Mouse (Mus musculus) neural tube, embryonic 12.5 days (tissue): Measurements from ENCODE around the gene Wipi2. TPM values are rescaled to one million over a fixed set of nuclear protein-coding genes. Genes with fewer than 3 reads are reported as not detected.

Experiments used
- ATAC-seq: fragments of 200-750 bp; cut with Nextera tagmentation; 2 replicates; pipeline ENCODE4 v1.8.0; 2017; ENCODE audit warnings: low read depth, mild to moderate bottlenecking, moderate TSS enrichment, moderate library complexity; ENCODE audit not compliant: low FRiP score
- H3K27ac ChIP-seq: fragments of 300-500 bp; sonication (generic); 2 replicates; pipeline ENCODE4 v1.5.1; 2016
- H3K27me3 ChIP-seq: fragments of 300-500 bp; sonication (generic); replicated peaks from 2 replicates; pipeline ENCODE4 v1.6.1; 2016; ENCODE audit warnings: mild to moderate bottlenecking
- H3K36me3 ChIP-seq: fragments of 300-500 bp; sonication (generic); 2 replicates; pipeline ENCODE4 v1.6.1; 2016; ENCODE audit warnings: mild to moderate bottlenecking
- H3K4me1 ChIP-seq: fragments of 300-500 bp; sonication (generic); 2 replicates; pipeline ENCODE4 v1.6.1; 2016
- H3K4me2 ChIP-seq: fragments of 300-500 bp; sonication (generic); replicated peaks from 2 replicates; pipeline ENCODE4 v1.6.1; 2016; ENCODE audit warnings: mild to moderate bottlenecking
- H3K4me3 ChIP-seq: fragments of 300-500 bp; sonication (generic); 2 replicates; pipeline ENCODE4 v1.5.1; 2016
- H3K9ac ChIP-seq: fragments of 300-500 bp; sonication (generic); 2 replicates; pipeline ENCODE4 v1.6.1; 2016; ENCODE audit warnings: mild to moderate bottlenecking
- H3K9me3 ChIP-seq: fragments of 300-500 bp; sonication (generic); 2 replicates; pipeline ENCODE4 v1.6.1; 2016; ENCODE audit warnings: mild to moderate bottlenecking
- WGBS: fragments of 180-500 bp; shearing (Covaris S2); methylation state at CpG from one replicate; pipeline ENCODE4 v1.1.7; 2016; 5-methylcytosine and 5-hydroxymethylcytosine counted together
- polyA plus RNA-seq: library from polyadenylated mRNA; unstranded; fragments of >200 nt; fragmentation: Nextera tagmentation; extraction: Ambion mirVana; gene quantifications from 2 replicates; pipeline ENCODE4 v1.2.1, GENCODE M21; 2016

Wipi2 gene
- polyA plus RNA-seq, 1 experiment from 2014 or later = 58.1 TPM

DNA sequence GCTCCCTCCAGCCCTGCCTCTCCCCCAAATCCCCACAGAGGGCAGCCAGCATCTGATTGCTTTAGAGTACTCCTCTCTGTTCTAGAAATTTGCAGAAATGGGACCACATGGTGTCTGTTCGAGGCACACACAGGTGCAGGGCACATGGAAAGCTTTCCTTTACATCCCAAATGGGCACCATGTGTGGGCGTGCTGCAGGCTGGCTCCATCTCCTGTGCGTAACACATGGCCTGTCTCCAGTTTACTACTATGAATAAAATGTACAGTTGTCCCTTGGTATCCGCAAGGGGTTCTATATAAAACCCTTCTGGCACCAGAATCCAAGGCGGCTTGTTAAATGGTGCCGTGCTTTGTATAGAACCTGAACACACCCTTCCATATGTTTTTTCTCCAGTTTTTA is 69.4 kb downstream of the Wipi2 start:
- Histone ChIP-seq H3K27me3 (peaks cover 18% of the 10 kb centered on the region), H3K9me3 (no peaks in the 10 kb centered on the region), H3K36me3 (no peaks in the 10 kb centered on the region), H3K4me1 (peaks cover 31% of the 10 kb centered on the region), H3K9ac (no peak overlapping the region), H3K4me2 (no peak overlapping the region), H3K4me3 (no peak overlapping the region), H3K27ac (no peak overlapping the region)
- WGBS = 87% methylated on average over 6 of the region's 6 CpGs
- ATAC-seq = no peak

DNA sequence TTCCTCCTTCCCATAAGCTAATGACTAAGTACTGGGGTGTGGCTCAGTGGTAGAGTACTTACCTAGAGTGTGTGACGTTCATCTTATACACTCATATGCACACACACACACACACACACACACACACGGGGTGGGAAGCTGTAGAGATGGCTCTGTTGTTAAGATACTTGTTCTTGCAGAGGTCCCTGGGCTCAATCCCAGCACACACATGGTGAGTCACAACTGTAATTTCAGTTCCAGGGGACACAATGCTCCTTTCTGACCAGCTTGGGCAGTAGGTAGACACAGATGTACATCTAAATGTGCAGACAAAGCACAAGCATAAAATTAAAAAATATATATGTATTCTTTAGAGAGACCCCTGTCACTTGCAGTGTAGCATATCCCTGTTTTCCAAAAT is 70.2 kb downstream of the Wipi2 start:
- Histone ChIP-seq H3K36me3 (no peaks in the 10 kb centered on the region), H3K27me3 (peaks cover 18% of the 10 kb centered on the region), H3K27ac (no peak overlapping the region), H3K9ac (no peak overlapping the region), H3K4me3 (no peak overlapping the region), H3K4me2 (no peak overlapping the region), H3K9me3 (no peaks in the 10 kb centered on the region), H3K4me1 (peaks cover 30% of the 10 kb centered on the region)
- WGBS = 61% methylated on average over 2 of the region's 2 CpGs
- no peak for ATAC-seq

DNA sequence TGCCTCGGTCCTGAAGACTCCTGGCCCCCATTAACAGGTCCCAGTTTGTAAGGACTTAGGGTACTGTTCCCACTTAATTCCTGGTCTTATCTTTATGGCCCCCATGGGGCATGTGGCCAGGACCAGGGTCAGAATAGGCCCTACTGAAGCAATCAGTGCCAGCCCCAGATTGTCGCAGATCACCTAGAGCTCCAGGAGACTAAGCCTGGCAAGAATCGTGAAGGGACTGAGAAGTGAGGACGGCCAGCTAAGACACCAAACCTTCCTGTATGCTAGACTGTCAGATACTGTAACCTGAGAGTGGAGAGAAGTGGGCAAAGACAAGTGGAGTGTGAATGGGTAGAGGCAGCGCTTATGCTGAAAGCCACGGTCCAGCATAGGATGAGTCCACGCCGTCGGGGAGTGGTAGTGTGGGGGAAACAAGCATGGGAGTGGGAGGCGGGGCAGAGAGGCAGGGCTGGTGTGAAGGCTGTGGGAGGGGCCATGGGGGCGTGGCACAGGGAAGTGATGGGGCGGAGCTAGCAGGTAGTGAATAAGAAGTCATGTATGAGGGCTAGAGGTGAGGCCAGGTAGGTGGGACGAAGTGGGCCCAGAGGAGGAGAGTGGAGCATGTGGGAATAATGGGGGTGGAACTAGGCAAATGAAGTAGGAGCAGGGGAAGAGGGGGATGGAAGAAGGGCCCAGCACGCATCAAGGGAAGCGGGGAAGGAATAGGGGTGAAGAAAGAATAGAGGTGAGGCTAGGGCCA is 73.5 kb downstream of the Wipi2 start:
- peak; percentile 39 for ATAC-seq
- peaks cover 18% of the 10 kb centered on the region for H3K27me3 ChIP-seq
- 0 out of 2 replicates have a peak overlapping the region, but pooled peaks have one; percentile 68 for H3K4me3 ChIP-seq
- peaks cover 25% of the 10 kb centered on the region for H3K4me1 ChIP-seq
- H3K36me3 ChIP-seq = peaks cover 13% of the 10 kb centered on the region; the same call in 1 of the 2 replicates
- WGBS = 11% methylated on average over 15 of the region's 15 CpGs
- H3K4me2 ChIP-seq = peak overlapping the region; percentile 79
- no peak overlapping the region for H3K9ac ChIP-seq
- no peaks in the 10 kb centered on the region for H3K9me3 ChIP-seq
- no peak overlapping the region for H3K27ac ChIP-seq

DNA sequence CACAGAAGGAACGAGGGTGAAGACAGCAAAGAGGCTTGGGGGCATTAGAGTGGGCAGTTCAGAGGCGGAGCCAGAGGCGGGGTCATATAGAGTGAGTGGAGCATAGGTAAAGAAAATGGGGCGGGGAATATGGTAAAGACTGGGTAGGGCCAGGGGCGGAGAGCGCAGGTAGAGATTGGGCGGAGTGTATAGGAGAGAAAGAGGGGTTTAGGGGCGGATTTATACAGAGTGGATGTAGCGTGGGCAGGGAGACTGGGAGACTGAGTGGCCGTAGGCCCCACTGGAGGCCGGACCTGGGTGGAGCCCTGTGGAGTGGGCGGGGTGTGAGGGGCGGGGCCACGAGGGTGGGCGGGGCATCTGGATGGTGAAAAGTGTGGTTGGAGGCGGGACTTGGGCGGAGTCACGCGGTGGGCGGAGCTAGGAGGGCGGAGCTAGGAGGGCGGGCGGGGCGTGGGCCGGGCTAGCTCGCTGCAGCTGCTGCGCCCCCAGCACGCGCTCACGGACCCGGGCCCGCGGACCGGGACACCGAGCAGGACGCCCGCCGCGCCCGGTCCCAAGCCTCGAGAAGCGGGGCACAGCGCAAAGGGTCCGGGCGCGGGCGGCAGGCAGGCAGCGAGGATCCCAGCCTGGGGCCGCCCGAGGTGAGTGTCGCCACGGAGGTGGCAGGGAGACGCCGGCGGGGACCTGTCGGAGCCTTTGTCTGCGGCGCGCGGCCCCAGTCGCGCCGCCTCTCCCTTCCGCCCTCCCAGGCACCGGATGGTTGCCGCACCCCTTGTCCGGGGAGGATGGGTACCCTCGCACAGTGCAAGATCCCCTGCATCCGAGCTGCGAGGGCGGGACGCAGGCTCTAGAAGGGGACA is 74.4 kb downstream of the Wipi2 start:
- H3K4me3 ChIP-seq = peak overlapping the region; percentile 68
- H3K9me3 ChIP-seq = no peaks in the 10 kb centered on the region
- peak overlapping the region; percentile 79 for H3K4me2 ChIP-seq
- H3K27me3 ChIP-seq = peaks cover 18% of the 10 kb centered on the region
- peak overlapping the region; percentile 69 for H3K9ac ChIP-seq
- WGBS = under 1% methylated on average over 67 of the region's 72 CpGs
- H3K4me1 ChIP-seq = peaks cover 25% of the 10 kb centered on the region
- ATAC-seq = peak; percentile 88
- H3K27ac ChIP-seq = no peak overlapping the region
- peaks cover 17% of the 10 kb centered on the region; the same call in 1 of the 2 replicates for H3K36me3 ChIP-seq

DNA sequence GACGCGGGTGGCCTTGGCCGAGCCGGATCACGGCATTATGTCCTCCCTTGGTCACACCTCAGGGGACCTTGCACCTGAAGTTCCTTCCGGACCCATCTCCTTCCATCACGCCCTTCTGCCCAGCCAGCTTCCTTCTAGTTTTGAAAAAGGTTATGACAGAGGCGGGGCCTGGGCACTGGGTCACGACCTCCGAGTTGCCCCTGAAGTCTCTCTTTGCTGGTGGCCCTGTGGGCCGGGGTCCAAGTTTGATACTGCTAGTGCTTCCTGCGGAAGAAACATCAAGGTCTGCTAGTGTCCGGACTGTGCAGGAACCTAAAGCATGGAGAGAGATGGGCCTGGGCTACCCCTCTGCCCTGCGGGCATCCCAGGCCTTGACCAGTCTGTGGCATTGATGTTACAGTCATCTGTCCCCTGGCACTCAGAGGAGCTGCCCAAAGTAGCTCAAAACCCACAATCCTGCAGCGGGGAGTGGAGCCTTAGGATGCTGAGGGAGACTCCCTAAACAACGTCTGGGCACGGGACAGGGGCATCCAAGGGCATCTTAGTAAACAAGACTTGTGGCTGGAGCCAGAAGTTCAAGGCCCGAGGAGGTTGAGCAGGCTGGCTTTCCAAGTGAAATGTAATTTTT is 75.1 kb downstream of the Wipi2 start:
- Histone ChIP-seq H3K9ac (peak overlapping the region; percentile 69), H3K36me3 (peaks cover 22% of the 10 kb centered on the region), H3K4me2 (peak overlapping the region; percentile 79), H3K4me1 (peaks cover 25% of the 10 kb centered on the region), H3K27me3 (peaks cover 18% of the 10 kb centered on the region), H3K27ac (no peak overlapping the region), H3K9me3 (no peaks in the 10 kb centered on the region), H3K4me3 (peak overlapping the region; percentile 68)
- ATAC-seq = no peak; the same call in 1 of the 2 replicates
- 21% methylated on average over 18 of the region's 18 CpGs for WGBS

DNA sequence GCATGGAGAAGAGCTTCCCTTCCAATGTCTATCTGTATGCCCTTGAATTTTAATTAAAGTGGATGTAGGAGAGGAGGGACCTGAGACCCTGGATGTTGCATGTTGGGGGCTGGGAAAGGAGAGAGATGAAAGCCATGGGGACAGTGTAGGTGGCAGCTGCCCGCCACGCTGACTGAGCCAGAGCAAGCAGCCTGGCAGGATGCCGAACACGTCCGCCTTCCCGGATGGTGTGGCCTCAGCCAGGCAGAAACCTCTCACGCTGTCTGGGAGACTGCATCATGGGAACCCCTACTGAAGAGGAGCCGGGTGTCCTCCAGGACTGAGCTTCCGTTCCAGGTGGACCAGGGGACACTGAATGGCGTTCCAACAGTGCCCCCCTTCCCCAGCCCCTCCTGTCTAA is 76.1 kb downstream of the Wipi2 start:
- peak overlapping the region; percentile 69; the same call in 1 of the 2 replicates for H3K9ac ChIP-seq
- H3K4me2 ChIP-seq = peak overlapping the region; percentile 79
- no peak overlapping the region for H3K27ac ChIP-seq
- no peaks in the 10 kb centered on the region for H3K9me3 ChIP-seq
- peaks cover 32% of the 10 kb centered on the region for H3K36me3 ChIP-seq
- H3K27me3 ChIP-seq = peaks cover 18% of the 10 kb centered on the region
- ATAC-seq = no peak
- H3K4me3 ChIP-seq = peak overlapping the region; percentile 68; the same call in 1 of the 2 replicates
- WGBS = 79% methylated on average over 10 of the region's 10 CpGs
- peaks cover 25% of the 10 kb centered on the region for H3K4me1 ChIP-seq

DNA sequence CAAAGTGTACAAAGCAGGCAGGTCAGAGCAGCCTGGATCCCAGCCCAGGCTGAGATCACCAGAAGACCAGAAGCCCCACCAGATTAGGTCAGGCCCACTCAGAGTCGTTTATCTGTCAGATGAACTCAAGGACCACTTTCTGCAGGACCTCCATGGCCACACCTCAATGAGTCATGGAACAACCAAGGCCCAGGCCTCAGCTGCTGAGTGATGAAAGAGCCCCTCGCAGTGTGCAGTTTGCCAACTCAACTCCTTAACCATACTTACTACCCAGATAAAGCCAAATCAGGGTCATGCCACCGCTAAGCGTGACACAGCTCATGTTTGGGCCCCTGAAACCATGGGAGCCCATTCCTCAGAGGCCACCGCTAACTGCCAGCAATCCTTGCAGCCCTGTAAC is 80.2 kb downstream of the Wipi2 start:
- Histone ChIP-seq H3K4me3 (no peak overlapping the region), H3K9me3 (peaks cover 8% of the 10 kb centered on the region; the same call in 1 of the 2 replicates), H3K4me1 (peaks cover 15% of the 10 kb centered on the region), H3K9ac (no peak overlapping the region), H3K4me2 (no peak overlapping the region), H3K27me3 (no peaks in the 10 kb centered on the region), H3K36me3 (peaks cover 72% of the 10 kb centered on the region), H3K27ac (no peak overlapping the region)
- ATAC-seq = no peak
- 91% methylated on average over 5 of the region's 5 CpGs for WGBS

DNA sequence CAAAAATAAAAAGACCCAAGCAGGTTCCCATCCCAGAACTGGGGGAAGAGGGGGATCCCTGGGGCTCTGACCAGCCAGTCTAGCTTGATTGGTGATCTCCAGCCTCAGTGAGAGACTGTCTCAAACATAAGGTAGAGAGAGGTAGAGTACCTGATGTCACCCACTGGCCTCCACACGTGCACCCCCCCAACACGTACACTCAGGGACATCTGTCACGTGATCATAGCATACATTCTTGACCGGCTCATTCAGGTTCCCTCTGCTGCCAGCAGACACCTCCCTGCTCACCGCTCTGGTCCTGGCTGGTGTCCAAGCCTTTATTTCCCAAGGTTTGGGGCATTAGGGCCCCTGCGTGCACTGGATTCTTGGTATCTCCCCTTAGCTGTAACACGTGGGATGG is 81.9 kb downstream of the Wipi2 start:
- Histone ChIP-seq H3K4me1 (no peaks in the 10 kb centered on the region), H3K4me2 (no peak overlapping the region), H3K27ac (no peak overlapping the region), H3K9ac (no peak overlapping the region), H3K9me3 (peaks cover 8% of the 10 kb centered on the region; the same call in 1 of the 2 replicates), H3K27me3 (no peaks in the 10 kb centered on the region), H3K36me3 (peaks cover 84% of the 10 kb centered on the region), H3K4me3 (no peak overlapping the region)
- 90% methylated on average over 7 of the region's 7 CpGs for whole genome bisulfite sequencing
- no peak for ATAC-seq

DNA sequence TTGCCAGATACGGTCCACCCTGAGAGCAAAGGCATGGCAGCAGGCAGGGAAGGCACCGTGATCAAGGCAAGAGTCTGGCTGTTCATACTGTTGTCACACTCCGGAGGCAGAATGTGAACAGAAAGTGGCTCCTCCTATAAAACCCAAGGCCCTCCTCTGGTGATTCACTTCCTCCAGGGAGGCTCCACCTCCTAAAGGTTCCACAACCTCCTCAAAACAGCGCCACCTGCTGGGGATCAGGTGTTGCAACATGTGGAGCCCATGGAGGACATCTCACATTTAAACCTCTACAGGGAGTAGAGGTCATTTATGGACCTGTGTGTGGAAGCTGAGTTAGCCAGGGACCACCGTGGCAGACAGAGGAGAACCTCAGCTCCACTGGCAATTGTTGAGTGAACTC is 84.9 kb downstream of the Wipi2 start:
- H3K9ac ChIP-seq = no peak overlapping the region
- 81% methylated on average over 5 of the region's 5 CpGs for WGBS
- no peaks in the 10 kb centered on the region for H3K27me3 ChIP-seq
- H3K4me1 ChIP-seq = no peaks in the 10 kb centered on the region
- H3K36me3 ChIP-seq = peaks cover 72% of the 10 kb centered on the region
- H3K4me2 ChIP-seq = no peak overlapping the region
- H3K27ac ChIP-seq = no peak overlapping the region
- H3K9me3 ChIP-seq = peaks cover 8% of the 10 kb centered on the region; the same call in 1 of the 2 replicates
- ATAC-seq = no peak
- H3K4me3 ChIP-seq = no peak overlapping the region

DNA sequence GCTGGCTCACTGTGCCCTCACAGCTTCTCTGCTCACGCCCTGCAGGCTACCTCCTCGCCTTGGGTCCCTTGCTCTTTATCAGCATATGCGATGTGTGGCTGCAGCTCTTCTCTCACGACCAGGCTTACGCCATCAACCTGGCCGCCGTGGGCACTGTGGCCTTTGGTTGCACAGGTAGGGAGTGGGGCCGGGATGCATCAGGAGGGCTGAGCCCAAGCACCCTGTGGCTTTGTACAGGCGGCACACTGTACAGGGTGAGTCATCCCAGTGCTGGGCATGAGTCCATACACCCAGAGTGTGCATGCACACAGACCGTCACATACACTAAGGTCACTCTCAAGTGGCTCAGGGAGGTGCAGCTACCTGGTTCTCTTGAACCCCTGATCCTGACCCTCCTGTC is 86.5 kb downstream of the Wipi2 start:
- peaks cover 69% of the 10 kb centered on the region for H3K36me3 ChIP-seq
- H3K9ac ChIP-seq = no peak overlapping the region
- no peak overlapping the region for H3K27ac ChIP-seq
- 94% methylated on average over 10 of the region's 10 CpGs for WGBS
- no peak overlapping the region for H3K4me3 ChIP-seq
- ATAC-seq = no peak
- H3K4me1 ChIP-seq = no peaks in the 10 kb centered on the region
- no peaks in the 10 kb centered on the region for H3K27me3 ChIP-seq
- H3K4me2 ChIP-seq = no peak overlapping the region
- H3K9me3 ChIP-seq = peaks cover 8% of the 10 kb centered on the region; the same call in 1 of the 2 replicates

DNA sequence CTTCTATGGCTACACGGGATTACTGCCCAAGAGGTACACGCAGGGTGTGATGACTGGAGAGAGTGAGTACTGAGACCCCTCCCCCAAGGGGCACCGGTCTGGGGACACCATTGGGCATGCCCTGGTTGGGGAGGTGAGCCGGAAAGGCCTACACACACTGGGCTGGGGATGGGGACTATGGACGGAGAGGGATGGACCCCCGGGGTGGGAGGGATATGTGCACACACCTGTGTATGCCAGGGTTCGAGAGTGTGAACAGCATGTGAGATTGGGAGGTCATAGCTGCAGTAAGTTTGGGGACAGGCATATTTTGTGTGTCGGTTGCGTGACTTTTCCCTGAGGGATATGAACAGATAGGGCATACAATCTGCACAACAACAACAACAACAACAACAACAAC is 87.6 kb downstream of the Wipi2 start:
- no peak overlapping the region for H3K9ac ChIP-seq
- H3K4me1 ChIP-seq = no peaks in the 10 kb centered on the region
- ATAC-seq = no peak
- no peak overlapping the region for H3K27ac ChIP-seq
- H3K9me3 ChIP-seq = peaks cover 8% of the 10 kb centered on the region; the same call in 1 of the 2 replicates
- no peak overlapping the region for H3K4me2 ChIP-seq
- peaks cover 66% of the 10 kb centered on the region for H3K36me3 ChIP-seq
- no peaks in the 10 kb centered on the region for H3K27me3 ChIP-seq
- H3K4me3 ChIP-seq = no peak overlapping the region
- WGBS = 83% methylated on average over 9 of the region's 9 CpGs

DNA sequence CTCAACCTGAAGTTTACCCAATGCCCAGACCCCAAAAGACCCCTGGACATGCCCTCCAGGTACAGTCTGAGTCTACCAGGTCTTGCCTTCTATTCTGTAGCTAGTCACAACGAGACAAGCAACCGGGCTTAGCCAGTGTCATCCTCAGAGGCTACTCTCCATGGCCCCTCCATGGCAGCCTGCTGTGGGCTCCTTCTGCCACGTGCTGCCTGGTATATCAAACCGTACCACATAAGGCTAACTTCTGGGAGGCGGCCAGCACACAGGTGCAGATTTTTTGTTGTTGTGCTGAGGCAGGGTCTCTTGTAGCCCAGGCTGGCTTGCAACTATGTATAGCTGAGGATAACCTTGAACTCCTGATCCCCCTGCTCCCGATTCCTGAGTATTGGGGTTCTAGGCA is 88.6 kb downstream of the Wipi2 start:
- ATAC-seq = no peak
- H3K4me3 ChIP-seq = no peak overlapping the region
- H3K9ac ChIP-seq = no peak overlapping the region
- peaks cover 8% of the 10 kb centered on the region; the same call in 1 of the 2 replicates for H3K9me3 ChIP-seq
- no peak overlapping the region for H3K4me2 ChIP-seq
- no peak overlapping the region for H3K27ac ChIP-seq
- no peaks in the 10 kb centered on the region for H3K27me3 ChIP-seq
- 84% methylated on average over 6 of the region's 6 CpGs for WGBS
- H3K4me1 ChIP-seq = no peaks in the 10 kb centered on the region
- peaks cover 62% of the 10 kb centered on the region for H3K36me3 ChIP-seq
